Mouse (Mus musculus) liver, postnatal 0 days (tissue): ENCODE measurements around the gene Olfr727.

ENCODE experiments used
- CTCF ChIP-seq: sonication (generic); IDR thresholded peaks from 2 replicates; pipeline ENCODE4 v1.5.1; 2016; ENCODE audit warnings: antibody characterized with exemption, low read depth
- EP300 ChIP-seq: IDR thresholded peaks from 2 replicates; pipeline ENCODE4 v1.6.1; 2016; ENCODE audit warnings: antibody characterized with exemption, low read depth, mild to moderate bottlenecking

DNA sequence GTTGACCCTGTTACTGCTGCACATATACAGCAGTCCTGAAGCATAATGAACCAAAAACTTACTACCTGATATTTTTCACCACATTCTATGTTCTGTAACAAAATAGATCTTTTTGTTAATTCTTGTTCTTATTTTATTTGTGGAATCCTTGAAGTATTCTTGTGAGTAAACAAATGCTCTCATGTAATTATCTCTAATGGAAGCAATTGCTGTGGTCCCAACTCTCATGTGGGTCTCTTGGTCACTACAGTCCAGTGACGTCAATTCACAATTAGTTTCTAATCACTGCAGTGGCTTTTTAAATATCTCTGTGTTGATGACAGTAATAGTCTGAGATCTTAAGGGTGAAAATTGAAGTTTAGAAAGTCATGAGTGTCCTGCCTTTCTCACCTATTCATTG, at the start of gene Olfr727:
- TF ChIP-seq CTCF = no peak
- no peak for TF ChIP-seq EP300
